Mouse (Mus musculus): ENCODE measurements around the gene Glis3. TPM values are rescaled to one million over a fixed set of nuclear protein-coding genes. Genes with fewer than 3 reads are reported as not detected.

The Glis3 gene
- polyA plus RNA-seq, 1 experiment from 2014 or later, result 0.13 TPM

GRCm38 (mm10) chr19:28343640-28344039 lies 336.2 kb downstream of the Glis3 start:
- Histone ChIP-seq H3K36me3 (no peaks in the 10 kb centered on the region), H3K9ac (no peak overlapping the region), H3K4me2 (no peak overlapping the region), H3K4me1 (replicated peaks) (no peaks in the 10 kb centered on the region), H3K4me3 (replicated peaks) (no peak overlapping the region), H3K9me3 (replicated peaks) (no peaks in the 10 kb centered on the region), H3K27ac (no peak overlapping the region), H3K27me3 (no peaks in the 10 kb centered on the region)
- DNase-seq (no peak), ATAC-seq (ENCODE audit: low read depth) (no peak)
- 70% methylated on average over 7 of the region's 7 CpGs for WGBS (ENCODE audit: insufficient replicate concordance)

GRCm38 (mm10) chr19:28337574-28337973 lies 342.3 kb downstream of the Glis3 start:
- no peaks in the 10 kb centered on the region for H3K36me3 ChIP-seq
- 61% methylated on average over 3 of the region's 3 CpGs for WGBS (ENCODE audit: insufficient replicate concordance)
- H3K4me3 ChIP-seq (replicated peaks), result no peak overlapping the region
- DNase-seq (no peak), ATAC-seq (ENCODE audit: low read depth) (no peak)
- no peaks in the 10 kb centered on the region for H3K9me3 ChIP-seq (replicated peaks)
- no peak overlapping the region for H3K27ac ChIP-seq
- no peaks in the 10 kb centered on the region for H3K4me1 ChIP-seq (replicated peaks)
- no peaks in the 10 kb centered on the region for H3K27me3 ChIP-seq
- no peak overlapping the region for H3K4me2 ChIP-seq
- no peak overlapping the region for H3K9ac ChIP-seq

- Histone ChIP-seq H3K9me3 (replicated peaks) (no peaks in the 10 kb centered on the region), H3K9ac (no peak overlapping the region), H3K27me3 (no peaks in the 10 kb centered on the region), H3K36me3 (no peaks in the 10 kb centered on the region), H3K27ac (no peak overlapping the region), H3K4me1 (replicated peaks) (no peaks in the 10 kb centered on the region), H3K4me2 (no peak overlapping the region), H3K4me3 (replicated peaks) (no peak overlapping the region)
- DNase-seq (no peak), ATAC-seq (ENCODE audit: low read depth) (no peak)
- WGBS (ENCODE audit: insufficient replicate concordance), result 61% methylated on average over 4 of the region's 4 CpGs
Measured at GRCm38 (mm10) chr19:28336651-28337510, 343.0 kb downstream of the Glis3 start.

GRCm38 (mm10) chr19:28335890-28336289 lies 344.0 kb downstream of the Glis3 start:
- Histone ChIP-seq H3K27ac (no peak overlapping the region), H3K27me3 (no peaks in the 10 kb centered on the region), H3K4me3 (replicated peaks) (no peak overlapping the region), H3K4me1 (replicated peaks) (no peaks in the 10 kb centered on the region), H3K9ac (no peak overlapping the region), H3K9me3 (replicated peaks) (no peaks in the 10 kb centered on the region), H3K36me3 (no peaks in the 10 kb centered on the region), H3K4me2 (no peak overlapping the region)
- WGBS (ENCODE audit: insufficient replicate concordance), result 60% methylated on average over 8 of the region's 8 CpGs
- DNase-seq (no peak), ATAC-seq (ENCODE audit: low read depth) (no peak)

- Histone ChIP-seq H3K27me3 (no peaks in the 10 kb centered on the region), H3K9me3 (replicated peaks) (no peaks in the 10 kb centered on the region), H3K4me3 (replicated peaks) (no peak overlapping the region), H3K4me2 (no peak overlapping the region), H3K36me3 (no peaks in the 10 kb centered on the region), H3K27ac (no peak overlapping the region), H3K4me1 (replicated peaks) (no peaks in the 10 kb centered on the region), H3K9ac (no peak overlapping the region)
- WGBS (ENCODE audit: insufficient replicate concordance), result 56% methylated on average over 11 of the region's 11 CpGs
- no peak for DNase-seq
- ATAC-seq (ENCODE audit: low read depth), result no peak
Measured at GRCm38 (mm10) chr19:28333007-28333766, 346.7 kb downstream of the Glis3 start.

- no peak overlapping the region for H3K4me2 ChIP-seq
- H3K27ac ChIP-seq, result no peak overlapping the region
- 59% methylated on average over 16 of the region's 16 CpGs for WGBS (ENCODE audit: insufficient replicate concordance)
- H3K4me3 ChIP-seq (replicated peaks), result no peak overlapping the region
- ATAC-seq (ENCODE audit: low read depth) (no peak), DNase-seq (no peak)
- no peaks in the 10 kb centered on the region for H3K4me1 ChIP-seq (replicated peaks)
- no peaks in the 10 kb centered on the region for H3K36me3 ChIP-seq
- H3K9ac ChIP-seq, result no peak overlapping the region
- H3K9me3 ChIP-seq (replicated peaks), result no peaks in the 10 kb centered on the region
- H3K27me3 ChIP-seq, result no peaks in the 10 kb centered on the region
Measured at GRCm38 (mm10) chr19:28328444-28329110, 351.3 kb downstream of the Glis3 start.

GRCm38 (mm10) chr19:28327536-28327935 lies 352.3 kb downstream of the Glis3 start:
- Histone ChIP-seq H3K9ac (no peak overlapping the region), H3K36me3 (no peaks in the 10 kb centered on the region), H3K4me3 (replicated peaks) (no peak overlapping the region), H3K9me3 (replicated peaks) (no peaks in the 10 kb centered on the region), H3K4me1 (replicated peaks) (no peaks in the 10 kb centered on the region), H3K27ac (no peak overlapping the region), H3K4me2 (no peak overlapping the region), H3K27me3 (no peaks in the 10 kb centered on the region)
- ATAC-seq (ENCODE audit: low read depth) (no peak), DNase-seq (no peak)
- 67% methylated on average over 5 of the region's 5 CpGs for WGBS (ENCODE audit: insufficient replicate concordance)

- Histone ChIP-seq H3K27me3 (no peaks in the 10 kb centered on the region), H3K36me3 (no peaks in the 10 kb centered on the region), H3K9ac (no peak overlapping the region), H3K4me2 (no peak overlapping the region), H3K27ac (no peak overlapping the region), H3K4me3 (replicated peaks) (no peak overlapping the region), H3K4me1 (replicated peaks) (no peaks in the 10 kb centered on the region), H3K9me3 (replicated peaks) (no peaks in the 10 kb centered on the region)
- DNase-seq (no peak), ATAC-seq (ENCODE audit: low read depth) (no peak)
- 52% methylated on average over 6 of the region's 6 CpGs for WGBS (ENCODE audit: insufficient replicate concordance)
Measured at GRCm38 (mm10) chr19:28306036-28306435, 373.8 kb downstream of the Glis3 start.

GRCm38 (mm10) chr19:28305510-28305909 lies 374.4 kb downstream of the Glis3 start:
- no peak overlapping the region for H3K9ac ChIP-seq
- no peaks in the 10 kb centered on the region for H3K27me3 ChIP-seq
- H3K4me2 ChIP-seq, result no peak overlapping the region
- no peak overlapping the region for H3K27ac ChIP-seq
- no peak overlapping the region for H3K4me3 ChIP-seq (replicated peaks)
- WGBS (ENCODE audit: insufficient replicate concordance), result 47% methylated on average over 4 of the region's 4 CpGs
- no peaks in the 10 kb centered on the region for H3K36me3 ChIP-seq
- ATAC-seq (ENCODE audit: low read depth) (no peak), DNase-seq (no peak)
- H3K9me3 ChIP-seq (replicated peaks), result no peaks in the 10 kb centered on the region
- no peaks in the 10 kb centered on the region for H3K4me1 ChIP-seq (replicated peaks)

- WGBS (ENCODE audit: insufficient replicate concordance), result 47% methylated on average over 2 of the region's 2 CpGs
- Histone ChIP-seq H3K9ac (no peak overlapping the region), H3K27me3 (no peaks in the 10 kb centered on the region), H3K4me1 (replicated peaks) (no peaks in the 10 kb centered on the region), H3K4me2 (no peak overlapping the region), H3K36me3 (no peaks in the 10 kb centered on the region), H3K4me3 (replicated peaks) (no peak overlapping the region), H3K27ac (no peak overlapping the region), H3K9me3 (replicated peaks) (no peaks in the 10 kb centered on the region)
- DNase-seq (no peak), ATAC-seq (ENCODE audit: low read depth) (no peak)
Measured at GRCm38 (mm10) chr19:28302831-28303242, 377.0 kb downstream of the Glis3 start.

- Histone ChIP-seq H3K9ac (no peak overlapping the region), H3K4me3 (replicated peaks) (no peak overlapping the region), H3K4me1 (replicated peaks) (no peaks in the 10 kb centered on the region), H3K4me2 (no peak overlapping the region), H3K27me3 (no peaks in the 10 kb centered on the region), H3K36me3 (no peaks in the 10 kb centered on the region), H3K9me3 (replicated peaks) (no peaks in the 10 kb centered on the region), H3K27ac (no peak overlapping the region)
- no peak for ATAC-seq (ENCODE audit: low read depth)
- DNase-seq, result no peak
- 73% methylated on average over 8 of the region's 8 CpGs for WGBS (ENCODE audit: insufficient replicate concordance)
Measured at GRCm38 (mm10) chr19:28300226-28300625, 379.7 kb downstream of the Glis3 start.

All from liver, embryonic 13.5 days (tissue).